Mouse (Mus musculus) embryonic facial prominence, embryonic 10.5 days (tissue): ENCODE data around the gene Blnk. TPM values are rescaled to one million over a fixed set of nuclear protein-coding genes. Genes with fewer than 3 reads are reported as not detected.

Experiments
- DNase-seq: peaks from one replicate; pipeline ENCODE4 v3.0.0-alpha.2; 2017; ENCODE audit warnings: low spot score
- H3K27ac ChIP-seq: fragments of 300-500 bp; sonication (generic); replicated peaks from 2 replicates; pipeline ENCODE4 v1.5.1; 2016; ENCODE audit warnings: mild to moderate bottlenecking
- H3K27me3 ChIP-seq: fragments of 300-500 bp; sonication (generic); replicated peaks from 2 replicates; pipeline ENCODE4 v1.6.1; 2016; ENCODE audit warnings: low read depth, mild to moderate bottlenecking; ENCODE audit not compliant: poor library complexity, severe bottlenecking
- H3K36me3 ChIP-seq: fragments of 300-500 bp; sonication (generic); replicated peaks from 2 replicates; pipeline ENCODE4 v1.6.1; 2016; ENCODE audit warnings: mild to moderate bottlenecking, moderate library complexity
- H3K4me1 ChIP-seq: fragments of 300-500 bp; sonication (generic); 2 replicates; pipeline ENCODE4 v1.6.1; 2016
- H3K4me3 ChIP-seq: fragments of 300-500 bp; sonication (generic); 2 replicates; pipeline ENCODE4 v1.5.1; 2016; ENCODE audit warnings: mild to moderate bottlenecking, moderate library complexity
- H3K9me3 ChIP-seq: fragments of 300-500 bp; sonication (generic); 2 replicates; pipeline ENCODE4 v1.6.1; 2016; ENCODE audit warnings: mild to moderate bottlenecking
- WGBS: fragments of 180-500 bp; shearing (Covaris S2); methylation state at CpG from one replicate; pipeline ENCODE4 v1.1.7; 2016; 5-methylcytosine and 5-hydroxymethylcytosine counted together
- polyA plus RNA-seq: library from polyadenylated mRNA; unstranded; fragments of >200 nt; fragmentation: Nextera tagmentation; extraction: Ambion mirVana; gene quantifications from 2 replicates; pipeline ENCODE4 v1.2.1, GENCODE M21; 2016

Blnk gene
- polyA plus RNA-seq, 1 experiment from 2014 or later = 0.59 TPM

GRCm38 (mm10) chr19:40995449-40996401, 1.4 kb upstream of the Blnk start:
- no peaks in the 10 kb centered on the region for H3K27me3 ChIP-seq
- 71% methylated on average over 21 of the region's 21 CpGs for WGBS
- no peak overlapping the region for H3K4me3 ChIP-seq
- H3K9me3 ChIP-seq = no peaks in the 10 kb centered on the region
- peaks cover 9% of the 10 kb centered on the region; the same call in 1 of the 2 replicates for H3K4me1 ChIP-seq
- H3K36me3 ChIP-seq = no peaks in the 10 kb centered on the region
- H3K27ac ChIP-seq = no peak overlapping the region
- DNase-seq = no peak

DNA sequence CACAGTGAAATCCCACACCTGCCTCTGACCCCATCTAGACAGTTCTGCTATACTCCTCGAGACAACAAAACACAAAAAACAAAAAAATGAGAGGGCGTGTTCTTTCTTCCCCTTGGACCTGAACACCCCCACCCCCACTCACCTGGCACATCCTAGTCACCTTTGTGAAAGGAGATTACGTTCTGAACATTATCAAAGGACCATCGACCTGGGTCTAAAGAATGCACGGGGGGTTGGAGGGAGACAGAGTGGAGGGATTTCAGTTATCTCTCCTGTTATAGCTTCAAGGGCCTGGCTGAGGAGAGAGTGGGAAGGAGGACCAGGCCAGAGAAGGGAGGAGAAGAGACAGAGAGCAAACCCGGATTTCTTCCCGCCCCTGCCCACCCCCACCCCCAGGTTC, 576 bp upstream of the Blnk start:
- Histone ChIP-seq H3K9me3 (no peaks in the 10 kb centered on the region), H3K4me3 (no peak overlapping the region), H3K4me1 (peaks cover 9% of the 10 kb centered on the region; the same call in 1 of the 2 replicates), H3K36me3 (no peaks in the 10 kb centered on the region), H3K27me3 (no peaks in the 10 kb centered on the region), H3K27ac (no peak overlapping the region)
- DNase-seq = no peak
- 71% methylated on average over 7 of the region's 7 CpGs for WGBS

DNA sequence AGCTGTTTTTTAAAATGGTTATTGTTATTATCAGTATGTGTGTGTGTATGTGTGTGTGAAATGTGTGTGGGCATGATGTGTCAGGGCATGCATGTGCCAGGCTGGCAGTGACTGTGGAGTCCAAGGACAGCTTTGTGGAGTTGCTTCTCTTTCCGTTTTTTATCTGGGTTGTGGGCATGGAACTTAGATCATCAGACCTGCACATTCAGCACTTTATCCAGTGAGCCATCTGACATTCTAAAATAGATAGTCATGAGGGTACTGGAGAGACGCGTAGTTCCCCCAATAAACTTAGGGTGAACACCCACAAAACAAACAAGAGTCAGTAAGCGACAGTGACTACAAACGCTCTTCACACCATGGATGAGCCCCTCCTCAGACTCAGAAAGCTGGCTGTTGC, 979 bp downstream of the Blnk start:
- 92% methylated on average over 5 of the region's 5 CpGs for WGBS
- no peaks in the 10 kb centered on the region for H3K36me3 ChIP-seq
- DNase-seq = no peak
- no peaks in the 10 kb centered on the region for H3K9me3 ChIP-seq
- peaks cover 9% of the 10 kb centered on the region; the same call in 1 of the 2 replicates for H3K4me1 ChIP-seq
- H3K4me3 ChIP-seq = no peak overlapping the region
- no peak overlapping the region for H3K27ac ChIP-seq
- H3K27me3 ChIP-seq = no peaks in the 10 kb centered on the region

GRCm38 (mm10) chr19:40992517-40993044, 1.8 kb downstream of the Blnk start:
- no peaks in the 10 kb centered on the region for H3K9me3 ChIP-seq

DNA sequence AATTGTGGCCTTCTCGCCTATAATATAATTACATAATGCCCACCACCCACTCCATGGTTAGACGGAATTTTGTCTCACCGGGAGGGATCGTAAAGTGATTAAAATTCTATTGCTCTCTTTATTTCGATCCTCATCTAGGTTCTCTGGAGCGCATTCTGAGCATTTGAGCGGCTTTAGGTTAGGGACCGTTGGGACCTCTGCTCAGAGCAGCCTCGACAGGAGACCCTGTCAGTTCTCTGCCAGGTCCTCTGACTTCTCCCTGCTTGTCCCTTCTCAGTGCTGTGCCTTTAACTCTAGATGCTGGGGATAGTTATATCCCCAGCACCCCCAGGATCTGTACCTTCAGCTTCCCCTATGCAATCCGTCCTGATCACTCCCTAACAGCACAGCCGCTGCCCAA, 2.2 kb downstream of the Blnk start:
- Histone ChIP-seq H3K27ac (no peak overlapping the region), H3K4me3 (no peak overlapping the region), H3K9me3 (no peaks in the 10 kb centered on the region), H3K4me1 (peaks cover 9% of the 10 kb centered on the region; the same call in 1 of the 2 replicates), H3K36me3 (no peaks in the 10 kb centered on the region), H3K27me3 (no peaks in the 10 kb centered on the region)
- DNase-seq = no peak
- 86% methylated on average over 11 of the region's 11 CpGs for WGBS

More at GRCm38 (mm10) chr19:40992517-40993044, 1.8 kb downstream of the Blnk start:
- 87% methylated on average over 8 of the region's 8 CpGs for whole genome bisulfite sequencing
- H3K4me3 ChIP-seq = no peak overlapping the region
- no peak for DNase-seq
- H3K36me3 ChIP-seq = no peaks in the 10 kb centered on the region
- H3K27ac ChIP-seq = no peak overlapping the region
- H3K4me1 ChIP-seq = peaks cover 9% of the 10 kb centered on the region; the same call in 1 of the 2 replicates
- no peaks in the 10 kb centered on the region for H3K27me3 ChIP-seq

DNA sequence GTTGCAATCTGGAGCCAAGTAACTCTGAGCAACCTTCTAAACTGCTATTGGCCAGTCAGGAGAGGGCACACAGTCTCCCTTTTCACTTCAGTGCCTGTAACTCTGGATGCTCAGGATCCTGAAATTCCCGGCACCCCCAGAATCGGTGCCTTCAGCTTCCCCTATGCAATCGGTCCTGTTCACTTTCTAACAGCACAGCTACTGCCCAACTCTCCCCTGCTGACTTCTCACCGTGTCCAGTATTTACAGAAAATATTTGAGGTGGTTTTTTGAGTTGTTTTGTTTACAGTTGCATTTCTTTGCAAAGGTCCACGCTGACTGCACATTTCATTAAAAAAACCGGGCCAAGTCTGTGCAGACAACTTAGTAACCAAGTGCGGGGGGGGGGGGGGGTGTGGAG, 2.7 kb downstream of the Blnk start:
- Histone ChIP-seq H3K4me3 (no peak overlapping the region), H3K36me3 (no peaks in the 10 kb centered on the region), H3K27ac (no peak overlapping the region), H3K4me1 (peaks cover 9% of the 10 kb centered on the region; the same call in 1 of the 2 replicates), H3K9me3 (no peaks in the 10 kb centered on the region), H3K27me3 (no peaks in the 10 kb centered on the region)
- 82% methylated on average over 7 of the region's 7 CpGs for WGBS
- DNase-seq = no peak

DNA sequence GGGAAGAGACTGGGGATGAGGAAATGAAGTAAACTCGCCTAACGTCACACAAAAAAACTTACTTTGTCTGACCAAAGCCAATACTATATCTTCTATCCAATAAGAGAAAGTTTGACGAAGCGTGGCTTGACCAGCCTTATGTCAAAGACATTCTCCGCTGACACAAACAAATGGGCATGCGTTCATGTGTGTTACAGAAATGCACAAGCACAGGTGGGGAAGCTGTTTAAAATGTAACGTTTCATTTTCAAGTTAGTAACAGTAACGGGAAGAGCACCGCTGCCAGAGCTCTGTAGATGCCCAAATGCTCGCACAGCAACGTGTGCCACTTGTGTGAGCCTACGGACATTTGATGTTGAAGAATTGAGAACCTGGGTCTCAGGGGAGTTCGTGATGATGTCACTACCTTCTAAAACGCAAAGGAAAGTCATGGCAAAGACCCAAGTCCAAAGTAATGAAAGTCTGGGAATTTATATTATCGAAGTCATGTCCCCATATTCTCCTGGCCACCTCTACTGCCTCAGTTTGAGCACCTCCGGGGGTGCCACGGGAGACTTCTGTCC, 3.5 kb downstream of the Blnk start:
- DNase-seq = no peak
- Histone ChIP-seq H3K36me3 (no peaks in the 10 kb centered on the region), H3K4me1 (peaks cover 9% of the 10 kb centered on the region; the same call in 1 of the 2 replicates), H3K4me3 (no peak overlapping the region), H3K27ac (no peak overlapping the region), H3K27me3 (no peaks in the 10 kb centered on the region), H3K9me3 (no peaks in the 10 kb centered on the region)
- 92% methylated on average over 17 of the region's 17 CpGs for WGBS

DNA sequence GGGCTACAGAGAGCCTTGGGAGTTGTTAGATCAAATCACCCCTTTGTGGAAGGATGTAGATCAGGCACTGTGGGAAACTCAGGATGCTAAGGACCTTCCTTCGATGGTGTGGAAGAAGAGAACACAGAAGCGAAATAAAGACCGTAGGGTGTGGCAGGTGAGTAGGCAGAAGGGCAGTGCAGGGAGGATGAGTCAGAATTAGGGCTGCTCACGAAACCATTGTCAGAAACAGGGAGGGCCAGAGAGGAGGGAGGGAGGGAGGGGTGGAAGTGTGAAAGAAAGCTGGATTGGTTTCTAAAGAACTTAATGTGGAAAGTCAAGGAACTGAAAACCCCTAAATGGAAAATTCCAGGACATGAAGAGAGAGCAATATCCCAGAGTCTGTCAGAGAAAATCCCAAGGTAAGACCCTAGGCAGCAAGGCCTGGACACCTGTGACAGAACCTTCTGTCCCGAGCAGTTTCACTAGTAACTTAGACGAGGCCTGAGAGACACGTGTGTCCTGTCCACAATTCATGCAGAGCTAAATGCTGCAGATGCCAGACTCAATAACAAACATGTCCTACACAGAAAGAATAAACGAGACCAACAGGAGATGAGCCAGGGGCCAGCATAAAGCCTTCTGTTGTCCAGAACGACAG, 4.3 kb downstream of the Blnk start:
- H3K27me3 ChIP-seq = no peaks in the 10 kb centered on the region
- no peak for DNase-seq
- no peaks in the 10 kb centered on the region for H3K9me3 ChIP-seq
- no peaks in the 10 kb centered on the region for H3K36me3 ChIP-seq
- H3K27ac ChIP-seq = no peak overlapping the region
- no peak overlapping the region for H3K4me3 ChIP-seq
- 80% methylated on average over 9 of the region's 9 CpGs for WGBS
- peaks cover 9% of the 10 kb centered on the region; the same call in 1 of the 2 replicates for H3K4me1 ChIP-seq

DNA sequence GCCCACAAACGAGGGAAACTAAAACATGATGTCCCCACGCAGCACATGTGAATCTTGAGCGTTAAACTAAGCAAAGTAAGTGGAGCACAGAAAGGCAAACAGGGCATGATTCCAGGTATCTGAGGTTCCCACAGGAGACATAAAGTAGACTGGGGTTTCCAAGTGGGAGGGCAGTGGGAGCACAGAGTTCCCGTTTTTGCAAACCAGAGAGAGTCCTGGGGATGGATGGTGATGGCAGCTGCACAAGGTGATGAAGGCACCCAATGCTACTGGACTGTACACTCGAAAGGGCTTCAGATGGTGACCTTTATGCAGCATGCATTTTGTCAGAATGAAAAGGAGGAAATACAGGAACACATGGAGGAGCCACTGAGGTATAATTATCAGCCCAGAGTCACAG, 5.5 kb downstream of the Blnk start:
- no peak for DNase-seq
- H3K4me1 ChIP-seq = peaks cover 3% of the 10 kb centered on the region; the same call in 1 of the 2 replicates

GRCm38 (mm10) chr19:40984536-40984935, 9.8 kb downstream of the Blnk start:
- Histone ChIP-seq H3K4me1 (no peaks in the 10 kb centered on the region), H3K9me3 (no peaks in the 10 kb centered on the region), H3K27me3 (no peaks in the 10 kb centered on the region), H3K27ac (no peak overlapping the region), H3K36me3 (no peaks in the 10 kb centered on the region), H3K4me3 (no peak overlapping the region)
- DNase-seq = no peak
- WGBS = 94% methylated on average over 1 of the region's 1 CpGs

More for the DNA sequence above, 5.5 kb downstream of the Blnk start:
- WGBS = 84% methylated on average over 5 of the region's 5 CpGs
- H3K9me3 ChIP-seq = no peaks in the 10 kb centered on the region
- H3K27me3 ChIP-seq = no peaks in the 10 kb centered on the region
- no peak overlapping the region for H3K27ac ChIP-seq
- H3K4me3 ChIP-seq = no peak overlapping the region
- H3K36me3 ChIP-seq = no peaks in the 10 kb centered on the region

GRCm38 (mm10) chr19:40980671-40981070, 13.7 kb downstream of the Blnk start:
- Histone ChIP-seq H3K4me1 (no peaks in the 10 kb centered on the region), H3K27me3 (no peaks in the 10 kb centered on the region), H3K4me3 (no peak overlapping the region), H3K27ac (no peak overlapping the region), H3K9me3 (no peaks in the 10 kb centered on the region), H3K36me3 (no peaks in the 10 kb centered on the region)
- no peak for DNase-seq
- WGBS = 80% methylated on average over 5 of the region's 5 CpGs

DNA sequence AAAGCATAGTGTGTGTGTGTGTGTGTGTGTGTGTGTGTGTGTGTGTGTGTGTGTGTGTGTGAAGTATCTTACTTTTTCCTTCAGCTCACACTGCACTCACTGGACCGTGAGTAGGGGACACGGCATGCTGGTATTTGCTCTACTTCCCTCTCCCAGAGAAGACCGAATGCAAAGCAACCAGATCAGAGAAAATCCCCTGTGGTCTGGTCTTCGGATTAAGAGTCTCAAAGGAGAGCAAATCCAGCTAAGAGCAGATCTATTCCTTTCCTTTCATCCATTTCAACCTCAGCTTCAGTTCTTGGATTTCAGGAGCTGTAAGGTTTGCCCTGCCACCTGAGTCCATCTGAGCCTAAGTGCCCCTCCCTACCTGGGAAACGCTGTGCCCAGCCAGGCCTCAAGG, 16.3 kb downstream of the Blnk start:
- Histone ChIP-seq H3K4me1 (no peaks in the 10 kb centered on the region), H3K27me3 (no peaks in the 10 kb centered on the region), H3K4me3 (no peak overlapping the region), H3K27ac (no peak overlapping the region), H3K36me3 (no peaks in the 10 kb centered on the region), H3K9me3 (no peaks in the 10 kb centered on the region)
- DNase-seq = no peak
- WGBS = 46% methylated on average over 5 of the region's 5 CpGs
